Mouse (Mus musculus) forebrain, embryonic 16.5 days (tissue): ENCODE results near the gene Hist1h2bj. TPM values are rescaled to one million over a fixed set of nuclear protein-coding genes. Genes with fewer than 3 reads are reported as not detected.
"Not testable (repeated sequence)": the region's sequence is repeated elsewhere in the genome, so short reads cannot be mapped to it uniquely, and the experiment has no call there.

ENCODE experiments used
- ATAC-seq: fragments of 200-750 bp; cut with Nextera tagmentation; 2 replicates; pipeline ENCODE4 v1.8.0; 2017; ENCODE audit warnings: mild to moderate bottlenecking, moderate library complexity
- H3K27ac ChIP-seq: fragments of 300-500 bp; sonication (generic); 2 replicates; pipeline ENCODE4 v1.5.1; 2014; ENCODE audit warnings: low read length, control low read depth
- H3K27me3 ChIP-seq: fragments of 300-500 bp; sonication (generic); replicated peaks from 2 replicates; pipeline ENCODE4 v1.6.1; 2014; ENCODE audit warnings: low read length; ENCODE audit not compliant: control insufficient read depth, insufficient read depth
- H3K36me3 ChIP-seq: fragments of 300-500 bp; sonication (generic); 2 replicates; pipeline ENCODE4 v1.6.1; 2014; ENCODE audit not compliant: control insufficient read depth, insufficient read depth
- H3K4me1 ChIP-seq: fragments of 300-500 bp; sonication (generic); replicated peaks from 2 replicates; pipeline ENCODE4 v1.6.1; 2014; ENCODE audit warnings: low read length; ENCODE audit not compliant: control insufficient read depth, insufficient read depth
- H3K4me2 ChIP-seq: fragments of 300-500 bp; sonication (generic); 2 replicates; pipeline ENCODE4 v1.6.1; 2014; ENCODE audit warnings: mild to moderate bottlenecking, low read length, control low read depth
- H3K4me3 ChIP-seq: fragments of 300-500 bp; sonication (generic); replicated peaks from 2 replicates; pipeline ENCODE4 v1.5.1; 2014; ENCODE audit warnings: mild to moderate bottlenecking, low read length, control low read depth
- H3K9ac ChIP-seq: fragments of 300-500 bp; sonication (generic); replicated peaks from 2 replicates; pipeline ENCODE4 v1.6.1; 2014; ENCODE audit warnings: low read depth, low read length, control low read depth
- H3K9me3 ChIP-seq: fragments of 300-500 bp; sonication (generic); 2 replicates; pipeline ENCODE4 v1.6.1; 2016; ENCODE audit warnings: low read length; ENCODE audit not compliant: control insufficient read depth
- WGBS: fragments of 180-500 bp; shearing (Covaris S2); extraction: QIAGEN DNeasy Blood & Tissue Kit; methylation state at CpG from one replicate; pipeline ENCODE4 v1.1.7; 2014; 5-methylcytosine and 5-hydroxymethylcytosine counted together
- polyA plus RNA-seq: library from polyadenylated mRNA; unstranded; fragments of >200 nt; fragmentation: Nextera tagmentation; extraction: Ambion mirVana; gene quantifications from 2 replicates; pipeline ENCODE4 v1.2.1, GENCODE M21; 2015

Hist1h2bj gene
- polyA plus RNA-seq, 1 experiment from 2014 or later: 3.1 TPM

DNA sequence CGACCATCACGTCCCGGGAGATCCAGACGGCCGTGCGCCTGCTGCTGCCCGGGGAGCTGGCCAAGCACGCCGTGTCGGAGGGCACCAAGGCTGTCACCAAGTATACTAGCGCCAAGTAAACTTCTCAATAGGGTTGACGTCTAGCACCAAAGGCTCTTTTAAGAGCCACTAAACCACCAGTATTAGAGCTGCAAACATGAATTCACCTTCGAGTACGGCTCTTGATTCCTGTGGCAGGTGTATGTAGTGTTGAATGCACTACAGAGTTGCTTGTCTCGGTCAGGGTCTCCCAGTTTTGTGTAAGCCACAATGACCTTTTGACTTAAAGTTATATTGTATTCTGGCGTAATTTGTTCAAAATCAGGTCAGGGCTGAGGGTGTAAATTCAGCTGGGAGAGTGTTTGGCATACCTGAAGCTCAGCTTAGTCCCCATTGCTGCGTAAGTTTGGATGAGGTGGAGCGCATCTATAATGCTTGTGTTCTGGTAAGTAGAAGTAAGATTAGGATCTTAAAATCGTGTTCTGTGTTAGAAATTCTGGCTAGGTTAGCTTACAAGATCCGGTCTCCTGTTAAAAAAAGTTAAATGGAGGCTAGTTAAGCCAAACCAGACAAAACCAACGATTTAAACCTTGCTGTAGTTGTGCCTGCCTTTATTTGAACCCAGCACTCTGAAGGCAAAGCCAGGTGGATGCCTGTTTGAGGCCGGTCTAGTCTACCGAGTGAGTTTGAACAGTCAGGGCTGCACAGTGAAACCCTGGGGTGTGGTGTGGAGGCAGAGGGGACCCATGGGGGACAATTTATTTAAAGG, 6.7 kb upstream of the Hist1h2bj start:
- peaks cover 27% of the 10 kb centered on the region for H3K4me1 ChIP-seq
- peak overlapping the region; percentile 53 for H3K9ac ChIP-seq
- peak overlapping the region; percentile 77 for H3K4me2 ChIP-seq
- 2% methylated on average over 16 of the region's 23 CpGs for WGBS
- no peaks in the 10 kb centered on the region for H3K27me3 ChIP-seq
- ATAC-seq: peak; percentile 13; the same call in 1 of the 2 replicates
- no peaks in the 10 kb centered on the region for H3K9me3 ChIP-seq
- peak overlapping the region; percentile 44 for H3K4me3 ChIP-seq
- H3K36me3 ChIP-seq: no peaks in the 10 kb centered on the region
- H3K27ac ChIP-seq: peak overlapping the region; percentile 81

GRCm38 (mm10) chr13:22036986-22037385, 6.0 kb upstream of the Hist1h2bj start:
- Histone ChIP-seq H3K4me1 (peaks cover 28% of the 10 kb centered on the region), H3K4me2 (peak overlapping the region; percentile 77), H3K9ac (no peak overlapping the region), H3K27ac (peak overlapping the region; percentile 81; the same call in 1 of the 2 replicates), H3K4me3 (no peak overlapping the region; the same call in 1 of the 2 replicates), H3K27me3 (no peaks in the 10 kb centered on the region), H3K36me3 (no peaks in the 10 kb centered on the region), H3K9me3 (no peaks in the 10 kb centered on the region)
- ATAC-seq: no peak
- WGBS: 53% methylated on average over 3 of the region's 3 CpGs

GRCm38 (mm10) chr13:22037415-22037814, 5.6 kb upstream of the Hist1h2bj start:
- Histone ChIP-seq H3K27me3 (no peaks in the 10 kb centered on the region), H3K4me1 (peaks cover 33% of the 10 kb centered on the region), H3K27ac (no peak overlapping the region), H3K9ac (no peak overlapping the region), H3K4me2 (no peak overlapping the region), H3K36me3 (no peaks in the 10 kb centered on the region), H3K9me3 (no peaks in the 10 kb centered on the region), H3K4me3 (no peak overlapping the region)
- ATAC-seq: no peak
- 78% methylated on average over 2 of the region's 2 CpGs for WGBS

DNA sequence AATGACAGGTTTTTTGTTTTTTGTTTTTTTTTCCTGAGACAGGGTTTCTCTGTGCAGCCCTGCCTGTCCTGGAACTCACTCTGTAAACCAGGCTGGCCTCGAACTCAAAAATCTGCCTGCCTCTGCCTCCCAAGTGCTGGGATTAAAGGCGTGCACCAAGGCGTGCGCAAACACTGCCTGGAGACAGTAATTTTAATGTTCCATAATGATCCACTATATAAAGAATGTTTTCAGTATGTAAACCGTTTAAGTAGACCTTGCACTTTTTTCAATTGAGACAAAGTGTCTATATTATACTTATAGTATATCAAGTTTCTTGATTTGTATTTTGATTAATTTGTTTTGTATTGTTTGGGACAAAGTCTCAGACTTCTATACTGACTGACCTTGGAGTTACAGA, 3.6 kb upstream of the Hist1h2bj start:
- Histone ChIP-seq H3K9me3 (no peaks in the 10 kb centered on the region), H3K27me3 (no peaks in the 10 kb centered on the region), H3K4me1 (peaks cover 31% of the 10 kb centered on the region), H3K36me3 (no peaks in the 10 kb centered on the region), H3K4me3 (no peak overlapping the region), H3K9ac (no peak overlapping the region), H3K27ac (no peak overlapping the region), H3K4me2 (no peak overlapping the region)
- WGBS: 64% methylated on average over 5 of the region's 5 CpGs
- ATAC-seq: no peak

- Histone ChIP-seq H3K4me3 (peak overlapping the region; percentile 51), H3K36me3 (no peaks in the 10 kb centered on the region), H3K9me3 (no peaks in the 10 kb centered on the region), H3K4me2 (peak overlapping the region; percentile 89), H3K9ac (0 out of 2 replicates have a peak overlapping the region, but pooled peaks have one; percentile 4), H3K27me3 (no peaks in the 10 kb centered on the region), H3K27ac (peak overlapping the region; percentile 89), H3K4me1 (peaks cover 28% of the 10 kb centered on the region)
- WGBS: 5% methylated on average over 2 of the region's 2 CpGs
- ATAC-seq: no peak
These were observed 3.0 kb upstream of the Hist1h2bj start for GRCm38 (mm10) chr13:22039951-22040463.

- Histone ChIP-seq H3K27me3 (no peaks in the 10 kb centered on the region), H3K4me3 (peak overlapping the region; percentile 51), H3K4me2 (peak overlapping the region; percentile 89), H3K36me3 (no peaks in the 10 kb centered on the region), H3K27ac (peak overlapping the region; percentile 89), H3K4me1 (peaks cover 27% of the 10 kb centered on the region), H3K9me3 (no peaks in the 10 kb centered on the region), H3K9ac (peak overlapping the region; percentile 52)
- no peak; the same call in 1 of the 2 replicates for ATAC-seq
- WGBS: under 1% methylated on average over 15 of the region's 24 CpGs
These were observed 2.4 kb upstream of the Hist1h2bj start for GRCm38 (mm10) chr13:22040464-22041141.

GRCm38 (mm10) chr13:22041142-22041536, 1.9 kb upstream of the Hist1h2bj start, which contains the start of gene Hist1h4i:
Hist1h4i (minus strand) TSS chr13:22041362.
- ATAC-seq: peak; percentile 61
- peak within 1 kb of the TSS; percentile 52 for H3K9ac ChIP-seq
- peaks cover 26% of the 10 kb centered on the region for H3K4me1 ChIP-seq
- WGBS: 0% methylated on average over 20 of the region's 27 CpGs
- not testable (repeated sequence) for H3K36me3 ChIP-seq, H3K9me3 ChIP-seq, H3K27me3 ChIP-seq
- peak within 1 kb of the TSS; percentile 89 for H3K4me2 ChIP-seq
- H3K27ac ChIP-seq: peak within 1 kb of the TSS; percentile 89
- peak within 1 kb of the TSS; percentile 51 for H3K4me3 ChIP-seq

GRCm38 (mm10) chr13:22041651-22042567, 1.1 kb upstream of the Hist1h2bj start:
- Histone ChIP-seq H3K9ac (peak overlapping the region; percentile 37; the same call in 1 of the 2 replicates), H3K4me2 (peak overlapping the region; percentile 65), H3K4me1 (peaks cover 20% of the 10 kb centered on the region), H3K9me3 (no peaks in the 10 kb centered on the region), H3K4me3 (peak overlapping the region; percentile 41), H3K27ac (peak overlapping the region; percentile 73), H3K27me3 (no peaks in the 10 kb centered on the region), H3K36me3 (no peaks in the 10 kb centered on the region)
- ATAC-seq: no peak; the same call in 1 of the 2 replicates
- WGBS: under 1% methylated on average over 13 of the region's 13 CpGs
